Mouse (Mus musculus): ENCODE measurements at regions not wholly inside any gene's neighbourhood (a gene's known extent, or its start where the extent isn't known, plus 50 kb on each side); places are given as distances from the start of the nearest gene placed in this dataset.

- no peak for TF ChIP-seq CTCF (IDR thresholded peaks at IDR 0.05; ENCODE audit: borderline replicate concordance, insufficient read depth, low read length)
- no peak for TF ChIP-seq POLR2A (IDR thresholded peaks at IDR 0.05; ENCODE audit: low read depth, low read length)
These were observed 138.7 kb downstream of the Pja1 start for GRCm38 (mm10) chrX:99332457-99332770.
